Mouse (Mus musculus) ES-Bruce4 (cell line): ENCODE measurements around the gene Kcnj4.

Experiments
- CTCF ChIP-seq: IDR thresholded peaks from one replicate; pipeline ENCODE4 v1.8.1; 2011; ENCODE audit warnings: low read depth, low read length
- EP300 ChIP-seq: IDR thresholded peaks from 2 replicates; pipeline ENCODE4 v1.6.1; 2011; ENCODE audit warnings: low read depth, low read length; ENCODE audit not compliant: insufficient read depth
- POLR2A ChIP-seq: IDR thresholded peaks from one replicate; pipeline ENCODE4 v1.8.1; 2011; ENCODE audit warnings: low read length; ENCODE audit not compliant: insufficient read depth

- no peak for TF ChIP-seq POLR2A
- TF ChIP-seq CTCF, result no peak
- no peak for TF ChIP-seq EP300
Observed at GRCm38 (mm10) chr15:79500110-79500509, 4.9 kb downstream of the Kcnj4 start.
